Mouse (Mus musculus) kidney, postnatal 10 days (tissue): ENCODE measurements at regions not wholly inside any gene's neighbourhood (a gene's known extent, or its start where the extent isn't known, plus 50 kb on each side); places are given as distances from the start of the nearest gene placed in this dataset.
A peak's percentile ranks its signal among the peaks of the same experiment; 100 is the strongest.
"Not testable (repeated sequence)": the region's sequence is repeated elsewhere in the genome, so short reads cannot be mapped to it uniquely, and the experiment has no call there.

Experiments
- DNase-seq: peaks from one replicate; pipeline ENCODE4 v3.0.0; 2021; ENCODE audit warnings: mixed read lengths

DNA sequence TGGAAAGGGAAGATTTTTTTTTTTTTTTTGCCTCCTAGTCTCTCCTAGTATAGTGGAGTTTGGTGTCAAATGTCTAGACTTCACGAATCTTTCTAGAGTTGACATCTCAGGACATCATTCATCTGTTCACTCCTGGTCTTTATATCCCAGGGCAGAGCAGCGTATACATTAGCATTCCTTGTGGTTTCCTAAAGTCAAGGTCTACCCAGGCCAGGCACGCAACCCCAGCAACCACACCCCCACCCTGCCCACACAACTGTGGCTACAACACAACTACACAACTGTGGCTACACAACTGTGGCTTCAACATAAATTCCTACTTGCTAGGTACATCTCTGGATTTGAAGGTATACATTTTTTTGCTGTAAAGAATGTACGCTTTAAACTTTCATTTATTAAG lies 122.2 kb downstream of the Ppp1r3a start:
- no peak for DNase-seq

DNA sequence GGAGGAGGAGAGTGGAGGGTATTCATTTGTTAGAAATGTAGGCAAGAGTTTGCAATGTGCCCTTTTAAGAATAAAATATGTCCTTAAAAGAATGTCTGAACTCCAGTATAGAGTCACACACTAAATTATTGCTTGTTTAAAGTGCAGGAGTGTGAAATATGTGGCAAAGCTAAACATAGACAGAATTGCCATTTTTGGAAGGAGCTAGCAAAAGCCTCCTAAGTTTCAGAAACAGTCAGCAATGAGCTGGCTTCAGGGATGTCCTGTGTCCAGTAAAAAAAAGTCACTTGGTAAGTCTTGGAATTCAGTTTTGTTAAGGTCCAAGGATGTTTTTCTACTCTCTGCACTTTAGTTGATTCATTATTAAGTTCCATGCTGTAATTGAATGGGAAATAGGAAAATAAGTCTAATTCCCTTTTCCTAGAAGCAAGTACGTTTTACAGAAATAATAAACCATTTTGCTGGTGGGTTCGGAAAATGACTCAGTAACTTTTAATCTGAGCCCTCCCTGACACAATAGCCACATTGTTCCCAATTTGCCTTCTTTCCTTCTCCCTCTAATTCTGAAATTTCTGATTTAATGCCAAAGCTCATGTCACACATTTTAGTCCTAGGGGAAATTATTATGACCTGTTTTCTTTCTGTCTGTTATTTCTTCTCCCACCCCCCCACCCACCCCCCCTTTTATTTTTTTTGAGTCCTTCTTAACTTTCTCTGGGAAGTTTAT lies 123.2 kb downstream of the Ppp1r3a start:
- no peak for DNase-seq

DNA sequence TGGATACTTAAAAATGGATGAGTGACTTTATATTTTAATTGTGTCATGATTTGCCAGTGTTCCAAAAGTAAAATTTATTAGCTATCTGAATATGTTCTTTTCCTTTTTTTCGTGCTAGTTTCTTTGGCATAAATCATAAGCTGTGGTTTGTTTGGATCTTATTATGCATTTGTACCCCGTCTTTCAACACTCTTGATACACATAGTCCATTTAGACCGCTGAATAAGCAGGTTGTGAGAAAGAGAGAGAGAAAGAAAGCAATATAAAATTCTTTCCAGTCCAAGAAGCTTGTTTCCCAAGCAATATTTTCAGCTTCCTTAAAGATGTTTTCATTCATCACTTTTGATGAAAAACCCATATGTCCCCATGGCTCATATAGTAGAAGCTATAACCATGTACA lies 138.4 kb downstream of the Ppp1r3a start:
- no peak for DNase-seq

DNA sequence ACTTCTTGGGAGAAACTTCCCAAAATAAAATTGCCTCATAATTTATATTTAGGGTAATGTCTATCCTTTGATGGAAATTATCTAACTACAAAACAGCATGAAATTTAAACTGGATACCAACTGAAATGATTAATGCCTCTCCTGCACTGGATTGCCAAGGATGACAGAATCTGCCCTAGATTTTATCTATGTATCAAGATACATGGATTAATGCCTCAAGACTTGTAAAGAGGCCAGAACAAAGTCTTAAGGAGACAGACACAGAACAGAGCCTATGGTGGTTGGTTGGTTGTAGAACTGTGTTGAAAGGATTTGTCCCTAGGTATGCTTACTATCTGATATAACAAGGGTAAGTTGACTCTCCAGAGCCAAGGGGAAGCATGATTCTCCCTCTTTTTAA lies 147.0 kb downstream of the Ppp1r3a start:
- no peak for DNase-seq

DNA sequence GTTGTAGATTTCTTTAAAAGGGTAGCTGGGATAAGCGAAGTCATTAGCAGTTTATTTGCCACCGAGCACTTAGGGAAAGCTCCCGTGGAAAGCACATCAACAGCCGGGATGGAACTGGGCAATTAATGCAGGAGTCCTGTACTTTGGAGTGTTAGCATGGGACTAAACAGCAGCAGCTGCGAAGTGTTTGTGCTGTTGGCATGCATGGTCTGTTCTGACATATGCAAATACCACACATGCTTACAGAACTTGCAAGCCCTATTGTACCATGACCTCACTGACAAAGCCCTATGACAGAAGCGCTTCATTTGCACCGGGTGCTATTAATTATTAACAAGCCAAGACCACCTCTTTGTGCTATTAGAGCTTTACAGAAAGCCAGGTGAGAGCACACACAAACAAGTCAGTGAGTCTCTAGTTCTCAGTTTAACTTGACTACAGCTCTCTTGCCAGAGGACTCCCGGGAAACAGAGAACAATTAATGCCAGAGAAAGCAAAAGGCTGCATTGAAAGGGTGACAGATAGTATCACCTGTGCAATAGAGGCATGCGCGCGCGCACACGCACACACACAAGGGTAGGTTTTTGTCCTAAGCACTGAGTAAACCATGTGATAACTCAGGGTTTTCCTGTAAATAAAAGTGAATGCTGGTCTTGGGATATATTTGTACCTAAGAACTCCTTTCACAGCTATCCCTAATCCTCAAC lies 154.4 kb downstream of the Ppp1r3a start:
- DNase-seq = peak; percentile 6

DNA sequence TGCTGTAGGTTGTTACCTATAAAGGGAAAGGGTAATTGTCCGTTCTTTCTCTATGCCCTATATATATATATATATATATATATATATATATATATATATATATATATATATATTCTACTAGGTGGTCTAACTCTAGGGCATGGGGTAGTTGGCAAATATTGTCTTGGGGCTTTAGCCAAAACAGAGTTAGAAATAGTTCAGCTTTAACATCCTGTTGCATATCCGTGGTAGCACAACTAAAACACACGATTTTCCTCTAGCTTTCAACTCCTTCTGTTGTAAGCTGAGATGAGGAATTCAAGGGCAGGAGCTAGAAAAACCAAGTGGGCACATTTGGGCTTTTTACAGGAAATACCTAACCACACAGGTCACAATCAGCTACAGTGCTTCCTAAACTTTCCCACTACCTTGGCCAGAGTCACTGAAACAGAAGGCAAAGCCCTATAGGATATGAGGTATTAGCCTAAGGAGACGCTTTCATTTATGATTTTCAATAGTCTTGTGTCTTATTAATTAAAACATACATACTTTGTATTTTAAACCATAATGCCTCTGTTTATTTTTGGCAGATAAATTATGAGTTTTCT lies 158.1 kb downstream of the Ppp1r3a start:
- no peak for DNase-seq

DNA sequence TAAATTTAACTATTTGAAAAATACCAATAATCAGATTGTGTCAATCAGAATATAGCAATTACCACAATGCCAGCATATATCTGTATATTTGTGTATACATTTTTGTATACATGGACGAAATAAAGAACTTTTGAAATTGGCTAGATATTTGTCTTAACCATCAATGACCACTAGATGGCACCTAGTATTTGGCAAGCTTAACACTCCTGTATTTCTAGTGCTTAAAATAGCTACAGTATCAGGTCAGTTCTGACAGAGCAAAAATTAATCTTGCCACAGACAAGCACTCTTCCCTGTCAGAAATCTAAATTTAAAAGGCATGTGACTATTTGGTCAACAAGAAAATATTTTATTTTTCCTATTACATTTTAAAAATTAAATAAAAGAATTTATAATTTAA lies 169.2 kb downstream of the Ppp1r3a start:
- no peak for DNase-seq

DNA sequence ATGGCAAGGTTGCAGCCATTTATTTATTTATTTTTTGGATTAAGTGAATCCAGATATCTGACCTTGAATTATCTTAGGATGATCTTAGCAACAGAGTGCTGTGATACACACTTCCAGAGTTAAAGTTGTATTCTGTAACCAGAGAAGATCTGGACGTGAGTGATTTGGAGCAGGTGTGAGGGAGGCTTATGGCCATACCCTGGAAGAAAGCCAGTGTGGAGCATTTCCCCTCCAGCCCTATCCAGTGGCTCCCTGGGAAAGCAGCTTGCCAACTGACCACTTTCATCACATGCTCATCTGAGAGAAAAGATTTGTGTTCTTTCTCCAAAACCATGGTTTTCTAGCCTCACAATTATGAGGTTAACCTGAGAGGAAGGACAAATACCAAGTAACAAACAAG lies 171.2 kb downstream of the Ppp1r3a start:
- DNase-seq = no peak

DNA sequence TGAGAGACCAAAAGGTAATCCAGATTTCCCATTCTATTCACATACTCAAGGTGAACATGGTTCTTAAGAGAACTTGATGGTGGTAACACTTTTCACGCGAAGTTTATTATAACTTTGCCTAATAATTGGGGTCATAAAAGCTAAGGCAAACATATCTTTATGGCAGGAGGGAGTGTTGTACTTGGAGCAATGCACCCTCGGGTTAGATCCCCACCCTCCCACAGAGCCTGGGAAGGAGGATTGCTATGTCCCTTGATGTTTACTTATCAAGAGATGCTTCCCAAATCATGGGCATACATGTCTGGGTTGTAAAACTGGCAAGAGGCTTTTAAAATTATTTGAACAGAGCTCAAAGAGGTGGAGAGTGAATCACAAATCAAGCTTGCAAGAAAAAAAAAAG lies 180.5 kb downstream of the Ppp1r3a start:
- DNase-seq = no peak

DNA sequence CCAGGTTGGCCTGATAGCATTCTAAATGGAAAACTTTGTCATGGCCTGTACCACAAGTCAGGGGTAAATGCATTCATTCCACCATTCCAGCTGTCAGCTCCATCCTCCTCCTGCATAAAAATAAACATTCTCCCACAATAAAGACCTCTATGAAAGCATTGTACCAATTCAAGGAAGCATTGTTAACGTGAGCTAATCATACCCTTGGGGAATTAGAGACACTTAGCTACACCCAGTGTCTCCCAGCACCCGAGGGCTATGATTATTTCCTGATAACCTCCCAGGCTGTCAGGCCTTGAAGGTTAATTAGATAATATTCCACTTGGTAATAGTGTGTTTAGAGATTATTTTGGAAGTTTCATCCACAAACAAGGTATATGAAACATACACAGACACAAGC lies 182.1 kb downstream of the Ppp1r3a start:
- DNase-seq = no peak

DNA sequence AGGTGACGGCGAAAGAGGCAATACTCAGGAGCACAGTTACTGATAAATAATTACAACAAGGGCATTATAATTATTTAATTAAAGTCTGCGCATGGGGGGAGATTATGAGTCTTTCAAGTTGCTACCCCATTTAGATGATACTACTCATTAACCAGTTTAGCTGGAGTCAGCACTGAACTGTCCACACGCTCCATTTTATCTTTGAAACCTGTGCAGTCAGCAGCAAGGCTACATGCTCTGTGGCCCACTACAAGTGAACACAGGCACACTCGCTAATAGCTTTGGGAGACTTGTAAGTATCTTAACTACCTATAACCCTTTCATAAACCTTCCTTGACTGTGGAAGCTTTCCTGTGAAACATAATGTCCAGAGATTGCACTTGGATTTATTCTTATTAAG lies 214.7 kb downstream of the Ppp1r3a start:
- DNase-seq = no peak

DNA sequence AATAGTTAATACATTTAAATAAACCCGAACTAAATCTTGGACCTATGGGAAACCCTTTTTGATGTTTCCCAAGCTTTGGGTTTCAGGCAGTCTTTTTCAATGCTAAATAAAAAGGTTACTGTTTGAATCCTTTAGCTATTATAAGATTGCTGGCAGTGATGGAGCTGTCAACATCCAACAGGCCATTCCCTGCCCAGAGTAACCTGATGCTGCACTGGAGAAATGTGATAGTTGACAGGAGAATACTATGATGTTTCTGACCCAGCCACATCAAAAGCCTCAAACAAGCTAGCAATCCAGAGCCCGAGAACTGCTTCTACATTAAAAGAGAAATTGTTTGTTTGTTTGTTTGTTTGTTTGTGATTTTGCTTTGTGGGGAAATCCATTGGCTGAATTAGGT lies 226.0 kb downstream of the Ppp1r3a start:
- DNase-seq = no peak

DNA sequence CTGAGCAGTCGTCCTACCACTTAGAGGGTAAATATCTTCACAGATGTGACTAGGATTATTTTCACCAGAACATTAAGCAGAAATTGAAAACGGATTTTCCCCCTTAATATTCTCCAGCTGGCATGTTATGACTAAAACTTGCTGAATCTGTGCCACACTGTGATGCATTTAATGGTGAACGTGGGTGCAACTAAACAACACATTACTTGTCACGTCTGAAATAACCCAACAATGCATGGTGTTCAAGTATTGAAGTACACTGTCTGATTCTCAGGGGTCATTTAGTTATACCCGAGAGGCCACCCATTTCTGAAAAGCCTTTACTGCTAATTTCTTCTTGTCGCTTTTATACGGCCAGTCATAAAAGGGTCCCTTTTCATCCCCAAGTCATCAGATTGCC lies 226.5 kb downstream of the Ppp1r3a start:
- no peak for DNase-seq

DNA sequence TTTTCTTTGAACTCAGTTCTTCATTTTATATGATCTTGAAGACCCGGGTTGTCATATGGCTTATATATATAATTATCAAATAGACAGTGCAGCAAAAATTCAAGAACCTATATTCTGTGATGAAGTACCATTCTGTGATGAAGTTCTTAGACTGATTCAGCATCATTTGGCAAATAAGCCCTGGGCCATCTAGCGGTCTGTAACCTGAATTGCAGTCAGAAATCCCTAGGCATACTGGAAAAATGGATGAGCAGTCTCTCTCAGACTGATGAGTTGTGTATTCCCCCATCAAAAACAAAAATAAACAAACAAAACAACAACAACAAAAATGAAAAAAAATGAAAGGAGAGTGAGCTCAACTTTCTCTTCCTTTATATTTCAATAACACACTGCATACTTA lies 232.3 kb downstream of the Ppp1r3a start:
- no peak for DNase-seq

DNA sequence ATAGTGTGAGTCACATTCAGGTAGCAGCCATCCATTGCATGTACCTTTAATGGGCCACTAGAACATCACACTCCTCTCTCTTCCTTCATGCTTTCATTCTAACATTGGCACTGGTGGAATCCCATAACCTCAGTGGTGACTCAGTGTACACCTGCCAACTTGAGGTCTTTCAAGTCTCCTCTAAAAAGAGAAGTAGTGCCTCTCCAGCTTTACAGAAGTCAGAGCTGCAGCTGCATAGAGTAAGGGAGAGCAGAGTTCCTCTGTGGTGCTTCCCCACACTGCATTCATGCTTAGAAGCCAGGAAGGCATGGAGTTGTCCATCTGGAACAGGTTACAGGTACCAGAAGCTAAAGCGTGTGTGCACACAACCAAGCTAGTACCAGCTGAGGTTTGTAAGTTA lies 233.8 kb downstream of the Ppp1r3a start:
- no peak for DNase-seq

DNA sequence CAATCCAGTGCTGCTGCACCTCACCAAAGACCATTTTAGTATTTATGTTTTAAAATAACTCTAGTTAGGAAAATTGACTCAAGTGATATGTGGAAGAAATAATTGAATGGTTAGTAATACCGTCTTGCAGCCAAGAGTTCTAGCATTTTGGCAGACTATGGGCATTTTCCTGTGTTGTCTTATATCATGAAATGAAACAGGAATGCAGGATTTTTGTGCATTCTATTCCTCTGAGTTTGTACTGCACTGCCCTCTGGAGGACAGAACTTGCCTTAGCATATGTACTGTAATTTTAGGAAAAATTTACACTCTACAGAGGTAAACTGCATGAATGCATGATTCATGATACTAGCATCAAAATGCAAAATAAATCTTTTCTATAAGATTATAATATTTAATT lies 250.9 kb downstream of the Ppp1r3a start:
- DNase-seq = peak; percentile 51

DNA sequence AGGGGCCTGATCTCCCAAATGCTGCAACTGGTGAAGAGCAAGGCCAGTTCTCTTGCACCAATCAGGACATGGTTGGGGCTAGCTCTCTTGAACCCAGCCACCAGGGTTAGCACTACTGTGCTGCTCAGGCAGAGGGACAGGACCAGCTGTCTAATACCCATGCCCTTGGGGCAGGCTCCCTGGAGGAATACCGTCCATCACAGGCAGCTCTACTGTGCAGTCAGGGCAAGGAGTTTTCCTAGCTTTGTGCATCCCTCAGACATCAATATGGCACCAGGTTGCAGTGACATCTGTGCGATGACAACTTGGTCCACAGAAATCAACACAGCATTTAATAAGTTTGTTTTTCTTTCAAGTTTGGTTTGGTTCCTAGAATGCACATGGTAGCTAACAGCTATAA lies 254.4 kb downstream of the Ppp1r3a start:
- no peak for DNase-seq

DNA sequence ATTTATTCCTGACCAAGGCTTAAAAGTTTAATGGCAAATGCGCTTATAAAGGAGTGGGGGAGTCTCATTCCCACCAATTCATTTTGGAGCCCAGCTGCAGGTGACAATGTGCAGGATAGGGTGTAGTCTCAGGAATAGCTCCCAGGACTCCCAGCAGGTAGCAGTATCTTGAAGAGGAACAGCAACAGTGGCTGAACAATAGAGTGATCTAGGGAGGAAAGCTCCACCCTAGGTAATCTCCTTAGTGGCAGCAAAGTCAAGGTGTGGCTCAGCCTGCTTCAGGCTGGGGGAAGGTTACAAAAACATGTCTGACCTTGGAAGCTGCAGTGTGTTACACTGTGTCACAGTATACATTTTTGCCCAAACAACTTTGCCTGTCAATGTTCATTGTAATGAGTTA lies 255.2 kb downstream of the Ppp1r3a start:
- DNase-seq = not testable (repeated sequence)

DNA sequence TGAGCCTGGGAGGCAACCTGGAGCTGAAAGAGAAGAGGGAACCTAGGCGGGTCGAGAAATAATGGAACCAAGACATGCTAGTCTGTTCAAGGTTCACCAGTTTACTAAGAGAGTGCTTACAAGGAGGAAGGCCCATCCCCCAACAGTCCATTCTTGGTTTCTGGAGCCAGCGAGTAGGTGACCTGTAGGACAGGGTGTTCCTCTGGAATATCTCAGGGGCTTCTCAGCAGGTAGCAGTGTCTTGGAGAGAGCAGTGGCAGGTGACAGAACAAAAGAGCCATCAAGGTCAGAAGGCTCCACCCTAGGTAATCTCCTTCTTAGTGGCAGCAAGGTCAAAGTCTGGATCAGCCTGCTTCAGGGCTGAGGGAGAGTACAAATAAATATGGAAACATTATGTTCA lies 268.4 kb downstream of the Ppp1r3a start:
- DNase-seq = not testable (repeated sequence)

DNA sequence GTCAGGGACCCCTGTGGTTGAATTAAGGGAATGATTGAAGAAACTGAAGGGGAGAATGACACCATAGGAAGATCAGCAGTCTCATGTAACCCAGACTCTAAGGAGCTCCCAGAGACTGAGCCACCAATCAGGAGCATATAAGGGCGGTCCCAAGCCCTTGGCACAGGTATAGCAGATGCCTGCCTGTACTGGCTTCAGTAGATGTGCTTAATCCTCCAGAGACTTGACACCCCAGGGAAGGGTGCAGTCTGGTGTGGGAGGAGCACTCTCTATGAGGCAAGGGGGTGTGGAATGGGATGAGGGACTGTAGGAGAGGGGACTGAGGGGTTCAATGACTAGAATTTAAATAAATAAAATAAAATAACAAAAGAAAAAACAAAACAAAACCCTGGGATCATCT lies 298.7 kb downstream of the Ppp1r3a start:
- DNase-seq = no peak

DNA sequence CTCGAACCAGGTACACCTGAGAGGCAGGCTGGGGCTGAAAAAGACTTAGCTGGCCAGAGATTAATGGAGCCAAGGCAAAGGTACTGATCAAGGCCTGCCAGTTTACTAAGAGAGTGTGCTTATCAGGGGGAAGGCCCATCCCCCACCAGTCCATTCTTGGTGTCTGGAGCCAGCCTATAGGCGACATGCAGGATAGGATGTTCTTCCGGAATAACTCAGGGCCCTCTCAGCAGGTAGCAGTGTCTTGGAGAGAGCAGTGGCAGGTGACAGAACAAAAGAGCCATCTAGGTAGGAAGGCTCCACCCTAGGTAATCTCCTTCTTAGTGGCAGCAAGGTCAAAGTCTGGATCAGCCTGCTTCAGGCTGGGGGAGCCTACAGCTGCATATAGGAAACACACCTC lies 301.8 kb downstream of the Ppp1r3a start:
- DNase-seq = not testable (repeated sequence)

DNA sequence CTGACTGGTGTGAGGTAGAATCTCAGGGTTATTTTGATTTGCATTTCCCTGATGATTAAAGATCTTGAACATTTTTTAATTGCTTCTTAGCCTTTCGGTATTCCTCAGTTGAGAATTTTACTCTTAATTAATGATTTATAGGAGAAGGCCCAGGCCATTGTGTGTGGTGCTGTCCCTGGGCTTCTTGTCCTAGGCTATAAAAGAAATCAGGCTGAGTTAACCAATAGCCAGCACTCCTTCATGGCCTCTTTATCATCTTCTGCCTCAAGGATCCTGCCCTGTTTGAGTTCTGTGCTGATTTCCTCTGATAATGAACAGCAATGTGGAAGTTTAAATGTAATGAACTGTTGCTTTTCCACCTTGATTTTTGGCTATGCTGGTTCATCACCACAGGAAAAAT lies 323.3 kb downstream of the Ppp1r3a start:
- DNase-seq = no peak

DNA sequence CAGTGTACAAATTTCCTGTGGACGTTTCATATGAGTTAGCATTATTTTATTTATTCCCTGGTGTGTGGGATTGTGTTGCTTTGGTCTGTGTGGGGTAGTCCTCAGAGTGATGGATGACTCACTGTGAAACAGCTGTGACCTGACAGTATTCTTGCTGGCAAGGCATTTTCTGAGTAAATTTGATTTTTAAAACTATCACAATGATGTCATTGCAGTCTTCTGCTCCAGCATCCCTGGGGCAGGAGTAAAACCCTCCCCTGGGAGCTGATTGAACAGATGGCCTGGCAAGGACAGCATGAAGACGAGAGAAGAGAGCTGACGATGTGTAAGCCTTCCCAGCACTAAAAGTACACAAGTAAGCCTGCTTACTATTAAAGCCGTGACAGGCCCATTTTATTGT lies 345.3 kb downstream of the Ppp1r3a start:
- no peak for DNase-seq

DNA sequence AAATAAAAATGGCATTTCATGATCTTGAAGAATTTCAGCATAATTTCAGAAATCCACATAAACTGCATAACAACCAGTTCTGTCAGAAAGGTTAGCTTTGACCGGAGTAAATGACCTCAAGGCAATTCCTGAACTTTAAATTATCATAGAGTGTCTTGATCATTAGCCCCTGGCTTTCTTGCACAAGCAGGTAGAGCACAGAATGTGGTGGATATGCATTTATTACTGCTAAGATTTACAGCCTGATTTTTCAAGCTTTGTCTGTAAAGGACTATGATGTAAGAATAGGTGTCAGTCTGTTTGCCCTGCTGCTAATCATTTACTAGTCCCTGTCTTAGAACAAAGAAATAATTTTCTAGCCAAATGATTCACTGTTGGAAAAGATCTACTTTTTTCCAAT lies 347.3 kb downstream of the Ppp1r3a start:
- no peak for DNase-seq

DNA sequence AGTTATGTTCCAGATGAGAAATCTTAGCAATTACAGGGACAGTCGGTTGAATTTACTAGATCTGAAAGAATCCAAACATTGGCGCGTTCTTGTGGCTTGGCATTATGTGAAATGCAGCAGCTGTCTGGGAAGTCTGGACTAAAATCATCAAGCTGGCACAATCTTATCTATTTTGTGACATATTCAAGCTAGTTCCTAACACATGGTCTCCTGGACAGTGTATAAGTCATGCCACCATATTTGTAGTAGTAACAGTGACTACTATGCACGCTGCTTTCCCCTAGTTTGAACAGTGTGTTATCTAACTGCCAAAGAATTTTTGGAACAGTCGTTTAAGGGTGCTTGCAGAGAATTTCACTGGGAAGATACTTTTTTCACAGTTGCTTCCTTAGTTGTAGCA lies 396.8 kb downstream of the Ppp1r3a start:
- DNase-seq = no peak
